Mouse (Mus musculus): ENCODE measurements around the gene Zfp839. TPM values are rescaled to one million over a fixed set of nuclear protein-coding genes. Genes with fewer than 3 reads are reported as not detected.

Zfp839 gene
- total and polyA plus RNA-seq, 2 experiments from 2014 or later = 2.4 to 4.5 TPM

DNA sequence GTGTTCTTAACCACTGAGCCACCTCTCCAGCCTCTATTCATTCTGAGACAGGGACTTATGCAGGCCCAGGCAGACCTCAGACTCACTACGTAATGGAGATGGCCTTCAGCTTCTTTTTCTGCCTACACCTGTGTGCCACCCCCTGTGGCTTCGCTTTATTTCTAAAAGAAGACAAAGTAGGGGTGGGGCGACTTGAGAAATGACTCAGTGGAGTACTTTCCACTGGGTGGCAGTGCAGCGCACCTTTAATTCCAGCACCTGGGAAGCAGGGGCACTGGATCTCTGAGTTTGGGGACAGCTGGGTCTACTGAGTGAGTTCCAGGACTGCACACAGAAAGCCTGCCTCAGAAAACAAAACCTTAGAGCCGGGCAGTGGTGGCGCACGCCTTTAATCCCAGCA is 32.2 kb downstream of the Zfp839 start:
- ATAC-seq (no peak), DNase-seq (no peak)
- no peak overlapping the region for H3K4me3 ChIP-seq (ENCODE audit: low read depth, low read length)
- no peaks in the 10 kb centered on the region for H3K9me3 ChIP-seq (ENCODE audit: low read length)
- WGBS = 91% methylated on average over 7 of the region's 7 CpGs
- no peak overlapping the region for H3K9ac ChIP-seq
- peaks cover 46% of the 10 kb centered on the region for H3K36me3 ChIP-seq (ENCODE audit: insufficient read depth)
- no peak overlapping the region for H3K4me2 ChIP-seq (ENCODE audit: low read depth)
- TF ChIP-seq CTCF (IDR thresholded peaks at IDR 0.05; ENCODE audit: low read depth) = peak; percentile 26; the same call in 1 of the 2 replicates
- no peaks in the 10 kb centered on the region for H3K27me3 ChIP-seq (ENCODE audit: insufficient read depth, low read length)
- no peak overlapping the region for H3K27ac ChIP-seq (ENCODE audit: low read depth, low read length)
- H3K4me1 ChIP-seq (ENCODE audit: insufficient read depth) = no peaks in the 10 kb centered on the region

DNA sequence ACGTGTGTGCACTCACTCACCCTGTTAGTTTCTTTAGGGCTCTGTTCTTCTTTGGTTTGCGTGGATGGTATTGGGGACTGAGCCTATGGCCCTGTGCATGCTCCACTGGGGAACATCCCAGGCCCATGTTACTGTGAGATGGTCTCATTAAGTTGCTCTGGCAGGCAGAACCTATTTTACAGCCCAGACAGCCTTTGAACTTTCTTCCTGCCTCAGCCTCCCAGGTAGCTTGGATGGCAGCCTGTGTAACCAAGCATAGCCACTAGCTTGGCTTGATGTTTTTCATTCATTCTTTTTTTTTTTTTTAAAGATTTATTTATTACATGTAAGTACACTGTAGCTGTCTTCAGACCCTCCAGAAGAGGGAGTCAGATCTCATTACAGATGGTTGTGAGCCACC is 35.2 kb downstream of the Zfp839 start:
- ATAC-seq = no peak
- H3K9ac ChIP-seq = no peak overlapping the region
- H3K27ac ChIP-seq (ENCODE audit: low read depth, low read length) = no peak overlapping the region
- no peaks in the 10 kb centered on the region for H3K27me3 ChIP-seq (ENCODE audit: insufficient read depth, low read length)
- 96% methylated on average over 2 of the region's 2 CpGs for WGBS
- no peaks in the 10 kb centered on the region for H3K9me3 ChIP-seq (ENCODE audit: low read length)
- TF ChIP-seq CTCF (IDR thresholded peaks at IDR 0.05; ENCODE audit: low read depth) = no peak
- peaks cover 23% of the 10 kb centered on the region for H3K36me3 ChIP-seq (ENCODE audit: insufficient read depth)
- peaks cover 7% of the 10 kb centered on the region; the same call in 1 of the 2 replicates for H3K4me1 ChIP-seq (ENCODE audit: insufficient read depth)
- no peak overlapping the region for H3K4me3 ChIP-seq (ENCODE audit: low read depth, low read length)
- DNase-seq = no peak
- no peak overlapping the region for H3K4me2 ChIP-seq (ENCODE audit: low read depth)

DNA sequence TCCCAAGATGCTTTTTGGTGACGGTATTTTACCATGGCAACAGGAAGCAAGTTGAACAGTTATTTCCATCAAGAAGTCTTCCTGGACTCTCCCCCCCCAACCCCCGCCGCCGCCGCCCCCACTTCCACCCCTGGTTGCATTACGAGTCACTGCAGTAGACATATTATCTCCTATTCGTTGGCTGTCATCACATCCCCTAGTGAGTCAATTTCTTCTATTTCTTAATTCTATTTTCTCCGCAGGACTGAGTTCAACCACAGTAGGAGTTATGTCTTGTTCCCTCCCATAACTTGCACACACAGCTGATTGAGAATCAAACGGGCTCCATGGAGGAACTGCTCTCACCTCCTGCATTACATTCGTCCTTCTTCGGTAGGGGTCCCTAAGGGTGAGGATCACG is 38.1 kb downstream of the Zfp839 start:
- H3K4me3 ChIP-seq (ENCODE audit: low read depth, low read length) = peak overlapping the region; percentile 86
- H3K27me3 ChIP-seq (ENCODE audit: insufficient read depth, low read length) = no peaks in the 10 kb centered on the region
- 44% methylated on average over 12 of the region's 12 CpGs for WGBS
- no peak for DNase-seq
- peak overlapping the region; percentile 54 for H3K27ac ChIP-seq (ENCODE audit: low read depth, low read length)
- H3K9me3 ChIP-seq (ENCODE audit: low read length) = no peaks in the 10 kb centered on the region
- peak overlapping the region; percentile 90 for H3K9ac ChIP-seq
- 0 out of 2 replicates have a peak, but pooled peaks cover 3% of the 10 kb centered on the region for H3K36me3 ChIP-seq (ENCODE audit: insufficient read depth)
- no peak for TF ChIP-seq CTCF (IDR thresholded peaks at IDR 0.05; ENCODE audit: low read depth)
- peaks cover 7% of the 10 kb centered on the region; the same call in 1 of the 2 replicates for H3K4me1 ChIP-seq (ENCODE audit: insufficient read depth)
- peak overlapping the region; percentile 68 for H3K4me2 ChIP-seq (ENCODE audit: low read depth)
- ATAC-seq = no peak

DNA sequence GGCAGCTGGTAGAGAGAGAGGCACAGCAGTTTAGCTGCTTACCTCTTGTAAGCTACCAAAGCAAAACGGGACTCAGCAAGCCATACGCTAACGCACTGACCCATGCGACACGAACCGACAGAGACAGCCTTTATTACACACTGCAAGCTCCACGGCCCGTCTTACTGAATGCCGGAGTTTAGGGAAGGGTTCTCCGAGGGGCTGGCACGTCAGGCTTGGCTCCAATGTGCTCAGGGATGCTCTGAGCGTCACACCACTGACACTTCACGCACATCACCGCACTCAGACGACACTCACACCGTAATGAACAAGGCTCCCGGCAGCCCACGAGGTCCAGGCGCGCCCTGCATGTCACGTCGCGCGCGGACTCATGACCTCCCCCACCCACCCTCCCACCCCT is 38.6 kb downstream of the Zfp839 start:
- peak overlapping the region; percentile 86 for H3K4me3 ChIP-seq (ENCODE audit: low read depth, low read length)
- no peak for TF ChIP-seq CTCF (IDR thresholded peaks at IDR 0.05; ENCODE audit: low read depth)
- H3K9ac ChIP-seq = peak overlapping the region; percentile 90
- H3K9me3 ChIP-seq (ENCODE audit: low read length) = no peaks in the 10 kb centered on the region
- DNase-seq (peak; percentile 69), ATAC-seq (peak; percentile 75)
- no peaks in the 10 kb centered on the region for H3K27me3 ChIP-seq (ENCODE audit: insufficient read depth, low read length)
- H3K36me3 ChIP-seq (ENCODE audit: insufficient read depth) = 0 out of 2 replicates have a peak, but pooled peaks cover 3% of the 10 kb centered on the region
- H3K27ac ChIP-seq (ENCODE audit: low read depth, low read length) = peak overlapping the region; percentile 54
- peak overlapping the region; percentile 68 for H3K4me2 ChIP-seq (ENCODE audit: low read depth)
- WGBS = 2% methylated on average over 25 of the region's 25 CpGs
- H3K4me1 ChIP-seq (ENCODE audit: insufficient read depth) = peaks cover 7% of the 10 kb centered on the region; the same call in 1 of the 2 replicates

DNA sequence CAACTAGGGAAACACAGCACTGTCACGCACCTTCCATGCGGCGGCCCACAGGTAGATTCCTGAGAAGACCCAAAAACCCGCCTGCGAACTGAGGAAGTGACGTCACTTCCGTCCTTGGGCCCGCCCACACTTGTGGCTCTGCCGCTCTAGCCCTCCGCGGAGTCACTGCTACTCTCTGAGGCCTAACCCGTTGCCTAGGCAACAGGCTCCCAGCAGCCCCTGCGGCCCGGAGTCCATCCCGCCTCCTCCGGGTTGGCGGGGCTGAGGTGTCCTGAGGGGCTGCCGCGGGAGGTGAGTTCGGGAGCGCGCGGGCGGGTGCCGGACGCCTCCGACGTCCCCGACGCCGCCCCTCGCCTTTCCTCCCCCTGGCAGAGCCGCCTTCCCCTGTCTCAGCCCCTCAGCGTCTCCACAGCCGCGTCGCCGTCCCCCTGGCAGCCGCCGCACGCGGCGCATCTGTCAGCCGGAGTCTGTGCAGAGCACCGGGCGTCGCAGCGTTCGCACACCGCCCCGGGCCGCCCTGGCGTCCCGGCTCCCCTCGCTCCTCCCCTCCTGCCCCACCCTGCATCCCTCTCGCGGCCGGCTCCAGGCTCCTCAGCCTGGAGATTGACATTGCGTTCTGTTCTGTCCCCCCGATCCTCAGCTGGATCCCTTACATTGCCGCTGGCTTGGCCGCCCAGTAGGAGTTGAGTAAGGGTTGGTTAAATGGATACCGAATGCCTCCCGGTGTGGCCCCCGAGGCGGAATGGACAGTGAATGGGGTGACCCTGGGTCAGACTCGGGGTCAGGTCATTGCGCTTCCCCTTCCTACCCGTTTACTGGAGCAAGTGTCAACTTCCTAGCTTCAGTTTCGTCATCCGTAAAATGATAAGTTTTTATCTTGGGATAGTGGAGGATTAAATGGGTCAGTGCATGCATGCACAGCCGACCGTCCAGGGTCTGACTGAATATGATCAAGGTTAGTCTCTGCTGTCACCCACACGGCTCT is 39.3 kb downstream of the Zfp839 start, which contains the start of the genes Cinp and Tecpr2:
Gene Cinp (minus strand): TSS at position 110 of the 985 bp plus-strand sequence.
Gene Tecpr2 (plus strand): TSS at position 229 of the 985 bp plus-strand sequence.
- peak; percentile 100 for ATAC-seq
- WGBS = under 1% methylated on average over 67 of the region's 74 CpGs
- DNase-seq = peak; percentile 98
- H3K4me3 ChIP-seq (ENCODE audit: low read depth, low read length) = peak within 1 kb of the TSS; percentile 86
- peak within 1 kb of the TSS; percentile 90 for H3K9ac ChIP-seq
- H3K27me3 ChIP-seq (ENCODE audit: insufficient read depth, low read length) = no peaks in the 10 kb centered on the region
- H3K4me2 ChIP-seq (ENCODE audit: low read depth) = peak within 1 kb of the TSS; percentile 95
- TF ChIP-seq CTCF (IDR thresholded peaks at IDR 0.05; ENCODE audit: low read depth) = no peak
- peak within 1 kb of the TSS; percentile 93 for H3K27ac ChIP-seq (ENCODE audit: low read depth, low read length)
- H3K9me3 ChIP-seq (ENCODE audit: low read length) = no peaks in the 10 kb centered on the region
- H3K36me3 ChIP-seq (ENCODE audit: insufficient read depth) = 0 out of 2 replicates have a peak, but pooled peaks cover 3% of the 10 kb centered on the region
- peaks cover 7% of the 10 kb centered on the region; the same call in 1 of the 2 replicates for H3K4me1 ChIP-seq (ENCODE audit: insufficient read depth)

DNA sequence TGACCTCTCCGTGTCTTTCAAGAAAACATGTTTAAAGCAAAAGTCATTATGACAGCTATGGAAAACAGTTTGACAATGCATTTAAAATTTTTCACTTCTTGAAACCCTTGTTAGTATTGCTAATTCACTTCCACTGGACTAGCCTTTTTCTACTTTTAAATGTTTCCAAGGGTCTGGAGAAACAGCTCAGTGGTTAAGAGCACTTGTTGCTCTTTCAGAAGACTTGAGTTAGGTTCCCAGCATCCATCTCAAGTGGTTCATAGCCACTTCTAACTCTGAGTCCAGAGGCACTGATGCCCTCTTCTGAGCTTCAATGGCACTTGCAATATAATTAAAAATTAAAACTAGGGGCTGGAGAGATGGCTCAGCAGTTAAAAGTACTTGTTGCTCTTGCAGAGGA is 41.8 kb downstream of the Zfp839 start:
- no peak overlapping the region for H3K9ac ChIP-seq
- no peaks in the 10 kb centered on the region for H3K9me3 ChIP-seq (ENCODE audit: low read length)
- no peaks in the 10 kb centered on the region for H3K27me3 ChIP-seq (ENCODE audit: insufficient read depth, low read length)
- ATAC-seq (no peak), DNase-seq (no peak)
- H3K4me3 ChIP-seq (ENCODE audit: low read depth, low read length) = no peak overlapping the region
- no peak overlapping the region for H3K27ac ChIP-seq (ENCODE audit: low read depth, low read length)
- 98% methylated on average over 1 of the region's 1 CpGs for WGBS
- H3K4me1 ChIP-seq (ENCODE audit: insufficient read depth) = peaks cover 7% of the 10 kb centered on the region; the same call in 1 of the 2 replicates
- H3K36me3 ChIP-seq (ENCODE audit: insufficient read depth) = 0 out of 2 replicates have a peak, but pooled peaks cover 7% of the 10 kb centered on the region
- no peak for TF ChIP-seq CTCF (IDR thresholded peaks at IDR 0.05; ENCODE audit: low read depth)
- no peak overlapping the region for H3K4me2 ChIP-seq (ENCODE audit: low read depth)

DNA sequence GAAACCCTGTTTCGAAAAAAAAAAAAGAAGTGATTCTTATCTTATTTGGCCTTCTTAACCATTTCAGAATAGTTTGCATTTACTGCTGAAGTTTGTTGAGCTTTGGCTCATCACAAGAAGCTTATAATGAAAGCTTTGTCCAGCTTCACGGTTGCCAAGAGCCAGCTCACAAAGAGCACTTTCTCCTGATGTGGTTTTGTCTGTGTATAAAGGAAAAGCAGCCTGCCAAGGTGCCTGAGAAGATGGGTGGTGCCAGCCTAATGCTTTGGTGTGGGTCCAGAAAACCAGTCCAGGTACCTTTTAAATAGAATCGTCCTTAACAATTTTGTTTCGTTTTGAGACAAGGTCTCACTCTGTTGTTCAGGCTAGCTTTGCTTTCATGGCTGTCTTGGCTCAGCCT is 52.1 kb downstream of the Zfp839 start:
- DNase-seq = no peak

More for the DNA sequence above, 52.1 kb downstream of the Zfp839 start:
- Histone ChIP-seq H3K9ac (no peak overlapping the region), H3K4me1 (ENCODE audit: insufficient read depth) (no peaks in the 10 kb centered on the region), H3K27me3 (ENCODE audit: insufficient read depth, low read length) (no peaks in the 10 kb centered on the region), H3K27ac (ENCODE audit: low read depth, low read length) (no peak overlapping the region), H3K4me2 (ENCODE audit: low read depth) (no peak overlapping the region), H3K4me3 (ENCODE audit: low read depth, low read length) (no peak overlapping the region), H3K9me3 (ENCODE audit: low read length) (no peaks in the 10 kb centered on the region), H3K36me3 (ENCODE audit: insufficient read depth) (peaks cover 4% of the 10 kb centered on the region; the same call in 1 of the 2 replicates)
- no peak for TF ChIP-seq CTCF (IDR thresholded peaks at IDR 0.05; ENCODE audit: low read depth)
- 42% methylated on average over 4 of the region's 4 CpGs for WGBS
- no peak for ATAC-seq

Data from forebrain, postnatal 0 days (tissue).